Mouse (Mus musculus): ENCODE results near the gene Cds1.

DNA sequence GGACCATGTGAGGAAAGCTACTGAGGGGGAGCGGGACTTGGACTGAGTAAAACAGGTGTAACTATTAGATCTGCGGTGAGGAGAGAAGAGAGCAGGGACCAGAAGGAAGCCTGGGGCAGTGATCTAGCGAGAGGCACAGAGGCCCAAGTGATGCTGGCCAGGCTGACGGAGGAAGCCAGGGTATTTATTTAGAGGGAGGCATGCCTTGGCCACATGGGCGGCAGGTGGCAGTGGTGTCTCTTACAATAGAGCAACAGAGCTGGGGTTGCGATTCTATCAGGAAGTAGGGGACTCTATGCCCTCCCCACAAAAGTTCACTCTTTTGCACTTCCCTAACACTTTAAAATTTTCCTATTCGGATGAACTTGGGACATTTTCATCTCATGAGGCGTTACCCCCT, 97.7 kb downstream of the Cds1 start:
- TF ChIP-seq POLR2A (IDR thresholded peaks at IDR 0.05; ENCODE audit: borderline replicate concordance, extremely low read depth, insufficient read depth, insufficient read length, poor library complexity, severe bottlenecking) (no peak), CTCF (IDR thresholded peaks at IDR 0.05; ENCODE audit: borderline replicate concordance, extremely low read depth, insufficient read depth, insufficient read length) (no peak)
